Mouse (Mus musculus): ENCODE results near the gene Ly6g6f.

DNA sequence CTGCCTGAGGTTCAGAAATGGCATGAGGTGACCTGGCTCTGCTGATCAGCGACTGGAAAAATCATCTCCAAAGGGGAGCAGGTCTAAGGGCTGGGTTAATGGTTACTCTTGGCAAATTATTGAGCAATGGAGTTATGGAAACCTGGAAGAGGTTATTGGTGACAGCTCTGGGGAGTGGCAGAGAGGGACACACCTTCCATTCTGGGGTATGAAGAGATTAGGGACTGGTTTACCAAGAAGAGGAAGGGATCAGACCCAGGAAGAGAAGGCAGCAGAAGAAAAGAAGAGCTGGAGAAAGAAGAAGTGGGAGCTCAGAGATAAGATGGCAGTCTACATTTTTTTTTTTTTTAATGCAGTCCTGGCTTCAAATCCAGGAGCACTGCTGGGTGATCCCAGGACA is 37.7 kb downstream of the Ly6g6f start:
- TF ChIP-seq CTCF (IDR thresholded peaks at IDR 0.05; ENCODE audit: borderline replicate concordance, control insufficient read depth, extremely low read depth, insufficient read depth, low read length, poor library complexity) (no peak), POLR2A (IDR thresholded peaks at IDR 0.05; ENCODE audit: control insufficient read depth, extremely low read depth, insufficient read depth, low read length, poor library complexity) (no peak)
